Comparison of ENCODE assay signal across 31 mouse cellular contexts in genomic region chr11:4860986-4861385, GRCm38 (mm10). TPM values are rescaled to one million over a fixed set of nuclear protein-coding genes. Genes with fewer than 3 reads are reported as not detected.
DNase-seq lines count a peak whose midpoint lies in the region; ATAC-seq and TF ChIP-seq lines count a peak whose summit lies in the region.
"Had no signal": no experiment of that assay in that cellular context is flagged by ENCODE, and none has a peak within 500 bp of the region (broad histone marks: within the 10 kb centered on the region; RNA-seq: fewer than 3 reads in every experiment).

No protein-coding gene starts in this region.

- H3K4me1 ChIP-seq in E14TG2a.4 (replicated peaks; ENCODE audit: low read depth, low read length), result peaks cover 77% of the 10 kb centered on the region
- H3K4me1 ChIP-seq in ES-E14 (ENCODE audit: control insufficient read depth in 2 of 2, insufficient read depth in 2 of 2, low read length in 2 of 2, poor library complexity in 1 of 2), result peaks cover 7 to 20% of the 10 kb centered on the region in 2 experiments
- H3K4me1 ChIP-seq in embryonic facial prominence, embryonic 12.5 days, result peaks cover 14% of the 10 kb centered on the region
- H3K4me1 ChIP-seq: heart, embryonic 13.5 days; liver, embryonic 12.5 days; neural tube, embryonic 12.5 days had no signal

- in situ Hi-C loops in ES-E14 (cut with MboI; ENCODE audit: low sequenced_read_pairs in 2 of 2, unreplicated experiment in 2 of 2), result no loop called here

- H3K9me3 ChIP-seq in E14TG2a.4 (ENCODE audit: low read length) (no peaks in the 10 kb centered on the region), ES-E14 (ENCODE audit: control insufficient read depth, insufficient read depth, low read depth, low read length) (no peaks in the 10 kb centered on the region)
- no peaks in the 10 kb centered on the region for H3K9me3 ChIP-seq in embryonic facial prominence, embryonic 12.5 days
- H3K9me3 ChIP-seq: G1E; heart, embryonic 13.5 days; limb, embryonic 12.5 days; liver, embryonic 12.5 days; neural tube, embryonic 12.5 days had no signal

- no peak overlapping the region for H3K4me2 ChIP-seq in embryonic facial prominence, embryonic 12.5 days (replicated peaks)
- H3K4me2 ChIP-seq: heart, embryonic 13.5 days; hindbrain, embryonic 14.5 days; liver, embryonic 12.5 days; midbrain, embryonic 11.5 days; neural tube, embryonic 12.5 days had no signal

- H3K27ac ChIP-seq in ES-E14 (ENCODE audit: insufficient read depth, low read depth, low read length, poor library complexity, severe bottlenecking), result peak overlapping the region; percentile 64; the same call in 1 of the 2 replicates
- peak overlapping the region; percentile 85; the same call in 1 of the 2 replicates for H3K27ac ChIP-seq in embryonic facial prominence, embryonic 12.5 days
- H3K27ac ChIP-seq: heart, embryonic 13.5 days; hindbrain, embryonic 14.5 days; liver, embryonic 12.5 days; neural tube, embryonic 12.5 days had no signal

- ATAC-seq in embryonic facial prominence, embryonic 12.5 days (ENCODE audit: insufficient number of reproducible peaks, insufficient read depth, low FRiP score, low TSS enrichment), result no peak
- ATAC-seq: forebrain, embryonic 14.5 days; liver, embryonic 12.5 days; liver, postnatal 0 days; midbrain, embryonic 16.5 days; Patski had no signal

- intact Hi-C loops in left cerebral cortex, postnatal 36 days (cut with DNase I), result no loop called here

- WGBS in embryonic facial prominence, embryonic 12.5 days, result 70% methylated on average over 1 of the region's 1 CpGs

- H3K4me3 ChIP-seq in E14TG2a.4 (replicated peaks; ENCODE audit: low read length), result peak overlapping the region; percentile 43; the same call in 1 of the 2 replicates
- H3K4me3 ChIP-seq in ES-E14 (ENCODE audit: insufficient read depth in 1 of 2, low read depth in 1 of 2, low read length in 2 of 2, poor library complexity in 1 of 2, severe bottlenecking in 1 of 2), result no peak overlapping the region
- no peak overlapping the region for H3K4me3 ChIP-seq in embryonic facial prominence, embryonic 12.5 days
- H3K4me3 ChIP-seq: heart, embryonic 13.5 days; limb, embryonic 12.5 days; liver, embryonic 12.5 days; neural tube, embryonic 12.5 days had no signal

- no peak for TF ChIP-seq CTCF in E14TG2a.4 (conservative IDR thresholded peaks at IDR 0.05; ENCODE audit: low read length)

- no peaks in the 10 kb centered on the region for H3K27me3 ChIP-seq in E14TG2a.4 (ENCODE audit: insufficient read depth, low read length)
- H3K27me3 ChIP-seq in embryonic facial prominence, embryonic 12.5 days, result no peaks in the 10 kb centered on the region
- H3K27me3 ChIP-seq: heart, embryonic 13.5 days; limb, embryonic 12.5 days; neural tube, embryonic 12.5 days; Patski had no signal

- H3K36me3 ChIP-seq in E14TG2a.4 (ENCODE audit: insufficient read depth, low read length) (no peaks in the 10 kb centered on the region), ES-E14 (ENCODE audit: control insufficient read depth, insufficient read depth, low read length, poor library complexity, severe bottlenecking) (no peaks in the 10 kb centered on the region)
- no peaks in the 10 kb centered on the region for H3K36me3 ChIP-seq in embryonic facial prominence, embryonic 12.5 days
- H3K36me3 ChIP-seq: G1E; heart, embryonic 13.5 days; limb, embryonic 12.5 days; liver, embryonic 12.5 days; neural tube, embryonic 12.5 days had no signal

- no peak for DNase-seq in ES-E14 (ENCODE audit: low read depth, low spot score)
- DNase-seq in gonadal fat pad, adult 2 months (ENCODE audit: low read depth), result peak; percentile 88
- DNase-seq in left cerebral cortex, postnatal 36 days (ENCODE audit: low spot score in 2 of 2), result no peak
- DNase-seq in right cerebral cortex, adult 2 months (ENCODE audit: low spot score in 2 of 2), result no peak
- DNase-seq in testis, postnatal 10 days (ENCODE audit: low spot score), result no peak
- DNase-seq: adrenal gland, postnatal 25 days; cerebellum, adult 11-12 months; cerebellum, postnatal 10 days; gastrocnemius, postnatal 14 days; heart, adult 11 months; heart, postnatal 10 days; kidney, adult 9 months; kidney, postnatal 10 days; layer of hippocampus, adult 9-11 months; liver, postnatal 0 days; lung, postnatal 36 days; right cerebral cortex, adult 18-20 months; right cerebral cortex, postnatal 4 days; thymus, postnatal 25 days had no signal

- H3K9ac ChIP-seq in ES-E14 (ENCODE audit: insufficient read depth, low read depth, low read length, poor library complexity, severe bottlenecking), result no peak overlapping the region
- H3K9ac ChIP-seq in embryonic facial prominence, embryonic 12.5 days, result no peak overlapping the region
- H3K9ac ChIP-seq: heart, embryonic 13.5 days; hindbrain, embryonic 14.5 days; limb, embryonic 12.5 days; liver, embryonic 12.5 days; liver, postnatal 0 days; neural tube, embryonic 12.5 days had no signal

TF ChIP-seq in ES-E14, 5 proteins besides CTCF, POLR2A, EP300 and RAD21:
- TF ChIP-seq HCFC1 (IDR thresholded peaks at IDR 0.05; ENCODE audit: borderline replicate concordance, insufficient read depth, low read length), result no peak
- no peak for TF ChIP-seq ZC3H11A (IDR thresholded peaks at IDR 0.05; ENCODE audit: borderline replicate concordance, low read depth, low read length)
- TF ChIP-seq ZNF384 (IDR thresholded peaks at IDR 0.05; ENCODE audit: low read depth, low read length), result no peak
- no peak for TF ChIP-seq CHD2 (IDR thresholded peaks at IDR 0.05; ENCODE audit: low read depth, low read length)
- no peak for TF ChIP-seq MAFK (IDR thresholded peaks at IDR 0.05; ENCODE audit: insufficient read depth, low read depth, low read length)

RNA-seq across cellular contexts. Expression of gene Nf2, which starts 11.7 kb away (rescaled TPM):
- total RNA-seq in ES-E14 (2012; rRNA removed), result 53.8 and 65.6 TPM in 2 replicates
- 70.5 and 73.3 TPM in 2 replicates for polyA plus RNA-seq in embryonic facial prominence, embryonic 12.5 days (2016; fragmentation: Nextera tagmentation; extraction: Ambion mirVana)
- 41.0 and 45.8 TPM in 2 replicates for polyA plus RNA-seq in gonadal fat pad, adult 2 months (2012; rRNA removed)
- 10 to 100 TPM; 73.3 to 75.0 TPM for total RNA-seq in left cerebral cortex, postnatal 36 days (2021)

RNA-seq across cellular contexts. Expression of gene Nipsnap1, which starts 12.8 kb away (rescaled TPM):
- total RNA-seq in ES-E14 (2012; rRNA removed), result 57.7 and 93.2 TPM in 2 replicates
- 81.4 and 81.8 TPM in 2 replicates for polyA plus RNA-seq in embryonic facial prominence, embryonic 12.5 days (2016; fragmentation: Nextera tagmentation; extraction: Ambion mirVana)
- polyA plus RNA-seq in gonadal fat pad, adult 2 months (2012; rRNA removed), result 19.6 and 19.9 TPM in 2 replicates
- 10 to 100 TPM; 85.0 to 90.8 TPM for total RNA-seq in left cerebral cortex, postnatal 36 days (2021)

RNA-seq across cellular contexts. Expression of gene Thoc5, which starts 34.1 kb away (rescaled TPM):
- total RNA-seq in ES-E14 (2012; rRNA removed), result 46.4 and 47.5 TPM in 2 replicates
- polyA plus RNA-seq in embryonic facial prominence, embryonic 12.5 days (2016; fragmentation: Nextera tagmentation; extraction: Ambion mirVana), result 42.3 and 44.1 TPM in 2 replicates
- polyA plus RNA-seq in gonadal fat pad, adult 2 months (2012; rRNA removed), result 17.9 and 21.3 TPM in 2 replicates
- total RNA-seq in left cerebral cortex, postnatal 36 days (2021), result 10 to 100 TPM; 35.7 to 45.4 TPM
